Mouse (Mus musculus) granulocyte monocyte progenitor cell, adult 5-6 weeks (primary cell): ENCODE measurements around the gene Ppp2r5b. TPM values are rescaled to one million over a fixed set of nuclear protein-coding genes. Genes with fewer than 3 reads are reported as not detected.
A peak's percentile ranks its signal among the peaks of the same experiment; 100 is the strongest.

ENCODE experiments used
- ATAC-seq: replicated peaks from 2 replicates; pipeline ENCODE4 v1.8.0; 2016; ENCODE audit warnings: mild to moderate bottlenecking, moderate TSS enrichment, inconsistent platforms; ENCODE audit not compliant: poor library complexity, severe bottlenecking
- total RNA-seq, 2 experiments: library from RNA; stranded (forward) in 1 of 2; stranded (reverse) in 1 of 2; fragments of 200-712, 200-1000 nt in 1 of 2; fragments of >200 nt in 1 of 2; fragmentation: Nextera tagmentation in 1 of 2; gene quantifications; 2 replicates each; pipeline ENCODE4 v1.2.3; 2014 to 2017

The Ppp2r5b gene
- total RNA-seq, 2 experiments from 2014 or later: 3.1 to 3.7 TPM

- ATAC-seq: no peak
Measured at GRCm38 (mm10) chr19:6269798-6270475, 34.3 kb upstream of the Ppp2r5b start.

GRCm38 (mm10) chr19:6268670-6269132 is 33.0 kb upstream of the Ppp2r5b start:
- ATAC-seq: peak; percentile 73

- peak; percentile 71 for ATAC-seq
Measured at GRCm38 (mm10) chr19:6268170-6268528, 32.5 kb upstream of the Ppp2r5b start.

- no peak for ATAC-seq
Measured at GRCm38 (mm10) chr19:6267306-6268169, 31.9 kb upstream of the Ppp2r5b start.

- ATAC-seq: no peak
Measured at GRCm38 (mm10) chr19:6265727-6266182, 30.1 kb upstream of the Ppp2r5b start.

GRCm38 (mm10) chr19:6264945-6265344 is 29.3 kb upstream of the Ppp2r5b start:
- no peak for ATAC-seq

- no peak for ATAC-seq
Measured at GRCm38 (mm10) chr19:6264200-6264599, 28.5 kb upstream of the Ppp2r5b start.

GRCm38 (mm10) chr19:6262839-6263433 is 27.3 kb upstream of the Ppp2r5b start:
- no peak for ATAC-seq

GRCm38 (mm10) chr19:6262222-6262621 is 26.6 kb upstream of the Ppp2r5b start:
- peak; percentile 54 for ATAC-seq

- ATAC-seq: no peak
Measured at GRCm38 (mm10) chr19:6261379-6261778, 25.7 kb upstream of the Ppp2r5b start.

- ATAC-seq: no peak
Measured at GRCm38 (mm10) chr19:6260946-6261345, 25.3 kb upstream of the Ppp2r5b start.

GRCm38 (mm10) chr19:6260428-6260827 is 24.8 kb upstream of the Ppp2r5b start:
- ATAC-seq: no peak

- ATAC-seq: no peak
Measured at GRCm38 (mm10) chr19:6253021-6253420, 17.3 kb upstream of the Ppp2r5b start.

- no peak for ATAC-seq
Measured at GRCm38 (mm10) chr19:6247526-6248300, 12.0 kb upstream of the Ppp2r5b start.

GRCm38 (mm10) chr19:6245806-6246205 is 10.1 kb upstream of the Ppp2r5b start:
- no peak for ATAC-seq

GRCm38 (mm10) chr19:6243226-6243625 is 7.6 kb upstream of the Ppp2r5b start:
- ATAC-seq: no peak

GRCm38 (mm10) chr19:6242281-6242680 is 6.6 kb upstream of the Ppp2r5b start:
- ATAC-seq: peak; percentile 80

GRCm38 (mm10) chr19:6241274-6242107 is 5.8 kb upstream of the Ppp2r5b start, which contains the start of gene Atg2a:
Atg2a (plus strand) TSS chr19:6241668.
- ATAC-seq: peak; percentile 85

GRCm38 (mm10) chr19:6240725-6241124 is 5.1 kb upstream of the Ppp2r5b start:
- no peak for ATAC-seq
